Mouse (Mus musculus): ENCODE measurements around the gene Rptor. TPM values are rescaled to one million over a fixed set of nuclear protein-coding genes. Genes with fewer than 3 reads are reported as not detected.

The Rptor gene
- total RNA-seq, 2 experiments from 2014 or later = 30.6 to 34.8 TPM

DNA sequence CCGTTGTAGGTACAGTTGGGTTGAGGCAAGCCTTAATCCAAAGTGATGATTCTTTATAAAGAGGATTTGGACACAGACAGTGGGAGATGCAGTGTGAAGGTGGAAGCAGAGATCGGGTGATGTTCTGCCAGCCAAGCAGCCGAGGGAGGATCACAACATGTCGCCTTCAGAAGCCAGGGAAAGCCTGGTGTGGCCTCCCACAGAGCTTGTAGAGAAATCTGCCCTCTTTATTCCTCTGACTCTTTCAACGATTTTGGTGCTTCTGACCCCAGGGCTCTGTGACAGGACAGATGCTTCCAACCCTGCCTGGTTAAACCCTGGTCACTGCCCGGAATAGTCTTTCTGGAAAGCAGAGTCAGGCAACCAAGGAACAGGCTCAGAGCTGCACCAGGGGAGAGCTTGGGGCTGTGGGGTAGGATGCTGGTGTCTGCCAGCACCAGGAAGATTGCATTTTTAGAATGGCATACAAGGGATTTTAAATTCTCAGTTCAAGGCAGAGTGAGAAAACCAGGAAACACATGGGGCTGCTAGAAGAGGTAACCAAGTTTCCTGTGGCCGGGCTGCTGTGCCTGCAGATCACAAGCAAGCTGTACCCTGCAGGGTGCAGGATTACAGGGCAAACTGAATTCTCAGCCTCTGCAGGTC is 304.4 kb downstream of the Rptor start:
- no peak for DNase-seq

DNA sequence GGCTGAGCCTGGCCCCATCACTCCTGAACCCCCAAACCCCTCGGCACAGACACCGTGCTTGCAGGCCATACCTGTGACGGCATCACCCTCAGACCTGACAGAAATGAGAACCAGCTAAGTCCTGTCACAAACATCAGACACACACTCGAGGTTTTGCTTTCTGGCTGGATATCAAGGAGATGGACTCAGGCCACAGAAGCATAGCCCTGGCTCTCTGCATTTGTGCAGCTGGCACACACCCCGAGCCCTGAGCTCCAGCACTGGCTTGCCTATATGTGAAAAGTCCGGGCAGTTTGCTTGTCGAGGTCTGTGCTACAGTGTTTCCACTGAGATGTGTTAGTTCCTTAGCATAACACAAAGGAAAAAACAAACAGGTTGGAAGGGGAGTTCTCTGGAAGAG is 305.0 kb downstream of the Rptor start:
- no peak for DNase-seq

DNA sequence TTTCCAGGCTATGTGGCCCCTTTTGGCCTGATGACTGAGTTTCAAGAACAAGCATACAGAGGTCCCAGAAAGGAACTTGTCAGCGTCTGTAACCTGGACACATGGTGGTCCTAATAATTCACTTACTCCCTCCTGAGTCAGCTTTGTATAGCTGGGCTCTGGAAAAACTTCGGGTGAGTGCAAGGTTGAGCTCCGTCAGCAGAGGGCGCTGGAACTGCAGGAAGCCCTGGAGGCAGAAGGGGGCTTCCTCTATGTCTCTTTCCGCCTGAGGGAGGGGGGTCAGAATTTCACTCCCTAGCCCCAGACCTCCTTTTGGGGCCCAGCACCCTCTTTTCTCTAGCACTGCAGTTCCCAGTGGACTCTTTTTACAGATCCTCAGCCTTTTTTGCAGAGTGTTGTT is 306.7 kb downstream of the Rptor start:
- DNase-seq = peak; percentile 79

DNA sequence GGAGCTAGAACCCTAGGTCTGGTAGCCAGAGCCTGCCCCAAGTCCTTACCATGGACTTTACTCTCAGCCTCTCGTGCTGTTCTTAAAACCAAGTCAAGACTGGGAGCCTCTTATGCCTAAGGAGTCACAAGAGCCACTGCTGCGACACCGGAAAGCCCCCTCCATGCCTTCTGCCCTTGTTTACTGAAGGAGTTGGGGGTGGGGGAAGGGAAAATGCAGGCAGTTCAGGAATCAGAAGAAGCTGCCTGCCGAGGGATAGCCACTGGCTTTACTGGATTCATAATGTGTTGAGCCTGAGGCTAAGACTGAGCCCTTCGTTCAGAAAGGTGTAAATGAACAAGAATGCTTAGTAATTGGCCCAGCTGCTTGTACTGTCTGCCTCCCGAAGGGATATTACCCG is 310.1 kb downstream of the Rptor start:
- no peak for DNase-seq

DNA sequence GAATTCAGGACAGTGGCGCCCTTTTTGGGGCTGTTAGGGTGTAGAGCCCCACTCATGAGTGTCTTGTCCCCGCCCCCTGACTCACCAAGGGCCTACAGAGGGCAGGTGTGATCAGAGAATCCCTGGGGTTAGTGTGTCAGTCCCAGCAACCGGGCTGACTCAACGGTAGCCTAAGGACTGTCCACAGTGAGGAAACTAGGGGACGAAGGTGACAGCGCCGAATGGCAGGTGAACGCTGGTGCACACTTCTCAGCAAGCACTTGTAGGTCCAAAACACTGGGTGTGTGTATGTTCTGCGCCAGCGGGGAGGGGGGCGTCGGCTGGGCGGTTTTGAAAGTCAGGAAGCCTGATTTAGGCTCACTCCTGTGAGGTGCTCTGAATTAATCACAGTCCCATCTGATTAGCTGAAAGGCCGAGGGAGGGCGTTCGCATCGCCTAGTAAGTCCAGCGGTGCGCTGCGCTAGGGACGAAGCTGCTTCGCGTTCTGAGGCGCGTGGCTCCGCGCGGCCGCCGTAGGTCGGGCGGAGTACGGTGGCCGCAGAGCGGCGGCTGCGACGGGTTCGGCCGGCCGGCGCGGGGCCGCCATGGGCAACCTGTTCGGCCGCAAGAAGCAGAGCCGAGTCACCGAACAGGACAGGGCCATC is 310.7 kb downstream of the Rptor start, which contains the start of gene Chmp6:
Chmp6 (plus strand) TSS at position 151 of the 644 bp plus-strand sequence.
- DNase-seq = peak; percentile 93

DNA sequence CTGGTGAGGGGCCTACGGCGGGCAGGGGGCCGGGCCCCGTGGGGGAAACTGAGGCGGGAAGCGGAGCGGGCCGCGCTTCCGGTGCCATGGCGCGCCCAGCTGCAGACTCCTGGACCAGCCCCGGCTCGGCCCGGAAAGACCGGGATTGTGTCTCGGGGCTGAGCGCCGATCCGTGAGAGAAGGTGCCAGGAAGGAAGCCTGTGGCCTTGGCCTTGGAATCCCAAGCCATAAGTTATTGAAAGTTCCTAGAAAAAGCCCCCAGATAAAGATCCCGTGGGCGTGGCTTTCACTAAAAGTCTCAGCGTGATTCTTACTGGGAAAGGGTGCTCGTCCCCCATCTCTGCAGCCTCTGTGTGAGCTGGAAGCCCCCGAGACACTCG is 311.2 kb downstream of the Rptor start:
- DNase-seq = no peak

DNA sequence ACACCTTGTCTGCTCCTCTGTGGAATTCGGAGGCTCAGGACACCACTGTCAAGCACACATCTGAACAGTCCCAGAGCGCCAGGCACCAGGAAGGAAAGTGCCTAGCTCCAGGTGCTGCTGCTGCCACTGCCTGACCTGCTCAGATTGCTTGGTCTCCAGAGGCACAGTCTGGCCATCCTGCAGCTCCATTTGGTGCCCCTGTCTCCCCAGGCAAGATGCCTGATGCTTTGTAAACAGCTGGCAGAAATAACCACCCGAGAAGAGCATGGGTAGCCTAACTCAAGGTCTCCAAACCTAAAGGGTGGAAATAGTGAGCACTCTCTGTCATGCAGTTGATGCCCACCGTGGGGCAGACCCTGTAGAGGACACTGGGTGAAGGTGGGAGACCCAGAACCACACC is 311.7 kb downstream of the Rptor start:
- DNase-seq = no peak

DNA sequence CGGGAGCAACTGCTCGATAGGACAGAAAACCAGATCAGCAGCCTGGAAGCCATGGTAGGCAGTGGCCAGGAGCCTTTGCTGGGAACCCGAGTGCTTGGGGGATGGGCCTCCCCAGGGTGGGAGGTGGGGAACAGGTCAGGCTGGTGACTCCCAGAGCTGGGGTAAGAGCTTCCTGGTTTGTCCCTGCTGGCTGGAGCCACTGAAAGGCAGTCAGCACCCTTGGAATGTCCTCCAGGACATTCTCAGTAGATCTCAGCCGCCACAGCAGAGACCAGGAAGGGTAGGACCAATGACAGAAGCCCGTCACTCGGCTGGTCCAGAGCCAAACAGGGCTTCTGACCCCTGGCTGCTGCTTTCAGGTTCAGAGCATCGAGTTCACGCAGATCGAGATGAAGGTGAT is 313.0 kb downstream of the Rptor start:
- DNase-seq = no peak

DNA sequence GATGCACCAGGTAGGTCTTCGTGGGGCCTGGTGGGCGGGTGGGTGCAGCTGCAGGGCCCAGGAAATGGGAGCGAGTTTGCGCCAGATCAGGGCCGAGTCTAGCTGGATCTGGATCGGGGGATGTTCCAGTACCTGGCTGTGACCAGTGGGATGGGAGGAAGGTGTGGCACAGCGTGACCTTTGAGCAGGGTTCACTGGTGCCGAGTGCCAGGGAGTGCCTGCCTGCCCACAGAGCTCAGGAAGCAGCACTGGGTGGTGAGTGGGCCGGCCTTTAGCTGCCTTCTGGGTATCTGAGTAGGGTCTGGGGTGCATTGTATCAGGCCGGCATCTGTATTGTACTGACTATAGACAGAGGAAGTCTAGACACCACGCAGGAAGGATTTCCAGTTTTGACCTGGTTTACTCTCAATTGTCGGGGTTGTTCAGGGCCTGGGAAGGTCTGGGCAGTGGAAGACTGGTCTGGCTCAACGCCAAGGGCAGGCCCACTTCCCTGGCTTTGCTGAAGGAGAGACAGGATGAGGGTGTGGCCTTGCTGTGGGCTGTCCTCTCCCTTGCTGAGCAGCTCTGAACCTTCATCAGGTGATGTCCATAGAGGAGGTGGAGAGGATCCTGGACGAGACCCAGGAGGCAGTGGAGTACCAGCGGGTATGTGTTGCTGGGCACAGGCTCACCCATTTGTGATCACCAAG is 313.5 kb downstream of the Rptor start:
- peak; percentile 53 for DNase-seq

DNA sequence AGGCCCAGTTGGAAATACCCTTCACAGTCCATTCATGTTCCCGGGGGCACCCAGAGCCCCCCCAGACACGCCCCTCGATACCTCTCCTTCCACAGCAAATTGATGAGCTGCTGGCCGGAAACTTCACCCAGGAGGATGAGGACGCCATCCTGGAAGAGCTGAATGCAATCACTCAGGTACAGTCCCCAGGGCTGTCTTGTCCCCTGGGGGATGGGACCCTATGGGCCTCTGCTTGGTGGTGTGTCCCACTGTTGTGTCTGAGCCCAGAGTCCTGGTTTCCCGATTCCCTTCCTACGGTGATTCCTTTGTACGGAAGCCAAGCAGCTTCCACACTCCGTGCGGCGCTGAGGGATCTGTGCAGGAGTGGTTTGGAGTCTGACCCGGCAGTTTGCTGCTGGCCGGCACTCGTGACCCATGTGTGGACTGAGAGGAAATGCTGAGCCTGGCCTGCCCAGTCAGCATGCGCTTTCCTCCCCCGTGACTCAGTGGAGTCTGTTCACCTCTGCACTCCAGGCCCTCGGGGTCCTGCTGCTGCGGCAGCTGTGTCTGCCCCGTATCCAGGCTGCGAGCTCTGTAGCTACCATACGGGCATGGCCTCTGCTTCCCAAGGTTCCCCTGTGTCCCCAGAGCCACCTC is 314.2 kb downstream of the Rptor start:
- no peak for DNase-seq

DNA sequence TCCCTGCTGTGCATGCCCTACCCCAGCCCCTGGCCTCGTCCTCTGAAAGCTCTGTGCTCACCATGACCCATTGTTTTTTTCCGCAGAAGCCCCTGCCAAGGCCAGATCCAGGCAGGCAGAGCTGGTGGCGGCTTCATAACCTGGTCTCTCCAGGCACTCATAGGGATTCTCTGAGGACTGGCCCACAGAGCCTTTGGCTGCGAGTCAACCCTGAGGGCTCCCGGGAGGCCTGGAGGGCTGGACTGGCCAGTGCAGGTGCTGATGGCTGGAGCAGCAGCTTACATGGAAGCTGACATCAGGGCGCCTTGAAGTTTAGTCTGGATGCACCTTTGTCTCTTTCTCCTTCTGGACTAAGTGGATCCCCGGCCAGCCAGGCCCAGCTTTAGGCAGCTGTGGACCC is 315.8 kb downstream of the Rptor start:
- DNase-seq = no peak

DNA sequence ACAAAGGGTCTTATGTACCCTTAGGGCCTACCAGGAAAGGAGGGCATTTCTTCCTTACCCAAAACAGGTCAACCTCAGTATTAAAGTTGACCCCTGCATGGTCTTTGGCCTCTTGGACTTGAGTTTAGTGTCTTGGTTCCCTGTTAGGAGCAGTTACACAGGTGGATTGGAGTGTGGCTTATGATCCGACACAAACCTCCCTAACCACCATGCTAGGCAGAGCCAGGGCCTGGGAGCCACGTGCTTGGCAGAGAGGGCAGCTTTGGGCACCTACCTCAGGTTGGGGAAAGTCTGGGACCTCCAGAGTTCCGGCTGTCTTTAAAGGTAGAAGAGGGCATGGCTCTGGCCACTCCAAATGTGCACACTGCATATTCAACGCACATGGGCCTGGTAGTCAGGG is 316.7 kb downstream of the Rptor start:
- no peak for DNase-seq

DNA sequence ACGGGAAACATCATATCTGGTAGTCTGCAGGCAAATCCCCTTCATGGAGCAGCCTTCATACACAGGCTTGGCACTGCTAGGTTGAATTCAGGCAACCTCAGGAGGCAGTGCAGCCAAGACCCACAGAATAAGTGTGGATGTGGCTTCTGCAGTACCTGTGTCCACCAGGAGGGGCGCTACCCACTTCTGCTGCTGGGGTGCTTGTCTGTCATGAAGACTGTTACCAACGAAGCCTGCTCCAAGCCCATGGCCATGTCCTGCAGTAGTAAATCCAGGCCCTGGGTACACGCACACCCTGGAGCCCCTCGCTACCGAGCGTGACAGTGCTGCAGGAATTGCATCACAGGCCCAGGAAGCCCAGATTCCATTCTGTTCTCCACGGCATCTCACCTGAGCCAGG is 317.2 kb downstream of the Rptor start:
- peak; percentile 83 for DNase-seq

DNA sequence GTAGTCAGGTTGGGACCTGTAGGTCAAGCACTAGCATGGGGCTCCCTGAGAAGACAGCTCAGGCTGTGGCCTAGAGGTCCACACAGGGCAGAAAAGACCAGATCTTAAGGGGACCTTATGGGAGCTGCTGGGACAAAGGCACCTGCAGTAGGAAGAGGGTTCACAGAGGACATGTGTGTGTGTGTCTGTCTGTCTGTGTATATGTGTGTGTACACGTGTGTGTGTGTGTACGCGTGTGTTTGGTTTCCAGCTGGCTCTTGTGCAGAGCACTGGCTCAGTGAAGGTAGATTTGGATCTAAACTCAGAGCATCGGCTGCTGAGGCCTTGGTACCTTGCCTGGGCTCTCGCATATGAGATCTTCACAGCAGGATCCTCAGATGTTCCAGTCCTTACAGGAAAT is 318.0 kb downstream of the Rptor start:
- no peak for DNase-seq

DNA sequence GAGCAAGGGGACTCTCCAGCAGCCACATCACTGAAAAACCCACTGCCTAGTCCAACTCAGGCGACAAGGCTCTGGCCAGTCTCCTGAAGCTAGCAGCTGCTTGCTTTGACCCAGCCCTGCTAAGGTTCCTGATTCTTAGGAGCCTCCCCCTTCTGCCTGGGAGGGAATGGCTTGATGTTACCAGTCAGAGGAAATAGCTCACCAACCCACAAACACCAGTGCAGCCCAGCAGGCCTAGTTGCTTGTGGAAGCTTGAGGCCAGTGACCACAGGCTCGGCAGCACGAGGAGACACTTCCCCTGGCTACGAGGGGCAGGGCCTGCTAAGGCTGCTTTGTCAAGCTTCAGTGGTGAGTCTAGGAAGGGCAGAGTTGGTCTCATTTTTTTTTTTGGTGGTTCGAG is 322.5 kb downstream of the Rptor start:
- DNase-seq = no peak

DNA sequence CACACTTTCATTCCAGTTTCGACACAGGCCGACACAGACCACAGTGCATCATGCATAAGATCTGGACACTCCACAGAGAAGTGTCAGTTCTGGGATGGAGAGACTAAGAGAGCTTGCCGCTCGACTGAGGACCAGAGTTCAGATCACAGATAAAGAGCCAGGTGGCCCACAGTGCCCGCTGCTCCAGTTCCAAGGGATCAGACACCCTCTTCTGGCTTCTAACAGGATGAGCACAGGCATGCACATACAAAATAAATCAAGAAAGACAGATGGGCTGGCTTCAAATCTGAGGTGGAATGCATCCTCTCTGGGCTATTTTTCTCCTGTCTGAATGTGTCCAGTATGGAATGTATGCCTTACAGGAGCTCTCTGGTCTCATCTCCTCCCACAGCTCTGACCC is 324.1 kb downstream of the Rptor start:
- no peak for DNase-seq

DNA sequence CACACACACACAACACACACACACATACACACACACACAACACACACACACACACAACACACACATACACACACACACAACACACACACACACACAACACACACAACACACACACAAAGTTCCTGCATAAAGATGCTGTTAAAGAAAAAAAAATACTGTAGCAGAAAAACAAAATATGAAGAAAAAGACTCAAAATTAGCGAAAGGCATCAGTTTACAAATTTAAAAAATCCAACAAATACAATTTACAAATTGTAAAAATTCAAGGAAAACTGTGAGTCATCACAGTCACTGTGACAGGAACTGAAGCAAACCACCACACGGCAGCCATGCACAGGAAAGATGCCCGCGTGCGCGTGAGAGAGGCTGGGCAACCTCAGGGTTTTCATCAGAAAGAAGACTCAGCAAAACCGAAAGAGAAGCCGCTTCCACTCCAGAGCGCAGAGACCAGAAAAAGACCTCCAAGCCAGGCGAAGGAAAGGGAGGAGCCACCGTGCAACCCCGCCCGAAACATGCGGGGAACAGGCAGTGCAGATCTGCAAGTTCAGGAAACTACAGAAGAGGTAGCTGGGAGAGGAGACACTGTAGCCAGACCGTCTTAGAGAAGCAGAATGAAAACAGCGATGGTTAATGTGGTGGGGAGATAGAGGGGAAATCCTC is 325.4 kb downstream of the Rptor start:
- DNase-seq = no peak

DNA sequence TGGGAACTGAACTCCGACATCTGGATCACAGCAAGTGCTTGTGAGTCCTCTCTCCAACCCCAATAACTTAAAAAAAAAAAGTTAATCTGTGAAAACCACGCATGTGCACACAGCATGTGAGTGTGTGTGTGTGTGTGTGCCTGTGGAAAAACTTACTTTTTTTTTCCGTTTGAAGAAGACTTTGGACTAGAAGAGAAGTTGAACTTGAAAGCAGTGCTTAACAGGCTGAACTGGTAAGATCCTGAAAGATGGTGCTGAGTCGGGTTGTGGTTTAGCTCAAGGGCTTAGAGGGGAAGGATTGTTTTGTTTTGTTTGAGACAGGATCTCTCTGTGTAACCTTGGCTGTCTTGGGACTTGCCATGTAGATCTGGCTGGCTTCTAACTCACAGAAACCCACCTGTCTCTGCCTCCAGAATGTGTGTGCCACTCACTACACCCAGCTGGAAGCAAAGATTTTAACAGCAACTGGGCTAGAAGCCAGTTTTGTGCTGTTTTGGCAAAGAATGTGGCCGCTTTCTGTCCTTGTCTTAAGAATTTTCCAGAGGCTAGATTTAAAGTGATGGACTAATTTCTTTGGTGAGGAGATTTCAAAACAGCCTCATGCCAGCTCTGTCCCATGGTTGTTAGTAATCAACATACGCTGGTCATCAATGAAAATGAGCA is 327.0 kb downstream of the Rptor start:
- DNase-seq = no peak

DNA sequence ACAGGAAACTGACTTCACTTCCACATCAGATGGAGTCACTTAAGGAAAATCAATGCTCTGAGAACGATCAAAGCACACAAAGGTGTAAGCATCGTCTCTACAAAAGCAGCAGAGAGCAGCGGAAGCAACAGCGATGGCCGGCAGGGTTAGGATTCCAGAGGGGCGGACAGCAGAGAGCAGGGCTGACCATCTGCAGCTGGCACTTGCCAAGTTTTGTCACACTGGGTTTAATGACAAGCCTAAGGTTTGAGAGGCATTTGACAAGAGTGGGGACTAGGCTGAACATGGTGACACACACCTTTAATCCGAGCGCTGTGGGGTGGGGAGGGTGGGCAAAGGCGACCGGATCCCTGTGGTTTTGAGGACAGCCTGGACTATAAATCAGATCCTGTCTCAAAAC is 329.1 kb downstream of the Rptor start:
- DNase-seq = no peak

DNA sequence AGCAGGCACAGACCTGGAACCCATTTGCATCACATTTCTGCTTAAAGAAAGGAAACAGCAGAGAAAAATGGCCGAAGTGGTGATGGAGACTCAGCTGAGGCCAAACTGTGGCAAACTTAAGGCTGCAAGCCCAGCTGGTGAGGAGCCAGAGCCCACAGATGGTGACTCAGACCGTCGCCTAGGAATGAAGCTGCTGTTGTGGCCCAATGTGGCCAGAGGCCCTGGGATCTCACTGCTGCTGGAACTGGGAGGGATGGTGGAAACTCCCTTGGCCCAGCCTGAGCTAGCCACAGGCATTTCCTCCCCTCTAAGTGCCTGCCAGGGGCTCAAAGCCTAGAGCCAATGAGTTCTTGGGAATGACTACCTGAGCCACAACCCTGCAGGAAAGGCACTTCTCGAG is 330.4 kb downstream of the Rptor start:
- peak; percentile 53 for DNase-seq

DNA sequence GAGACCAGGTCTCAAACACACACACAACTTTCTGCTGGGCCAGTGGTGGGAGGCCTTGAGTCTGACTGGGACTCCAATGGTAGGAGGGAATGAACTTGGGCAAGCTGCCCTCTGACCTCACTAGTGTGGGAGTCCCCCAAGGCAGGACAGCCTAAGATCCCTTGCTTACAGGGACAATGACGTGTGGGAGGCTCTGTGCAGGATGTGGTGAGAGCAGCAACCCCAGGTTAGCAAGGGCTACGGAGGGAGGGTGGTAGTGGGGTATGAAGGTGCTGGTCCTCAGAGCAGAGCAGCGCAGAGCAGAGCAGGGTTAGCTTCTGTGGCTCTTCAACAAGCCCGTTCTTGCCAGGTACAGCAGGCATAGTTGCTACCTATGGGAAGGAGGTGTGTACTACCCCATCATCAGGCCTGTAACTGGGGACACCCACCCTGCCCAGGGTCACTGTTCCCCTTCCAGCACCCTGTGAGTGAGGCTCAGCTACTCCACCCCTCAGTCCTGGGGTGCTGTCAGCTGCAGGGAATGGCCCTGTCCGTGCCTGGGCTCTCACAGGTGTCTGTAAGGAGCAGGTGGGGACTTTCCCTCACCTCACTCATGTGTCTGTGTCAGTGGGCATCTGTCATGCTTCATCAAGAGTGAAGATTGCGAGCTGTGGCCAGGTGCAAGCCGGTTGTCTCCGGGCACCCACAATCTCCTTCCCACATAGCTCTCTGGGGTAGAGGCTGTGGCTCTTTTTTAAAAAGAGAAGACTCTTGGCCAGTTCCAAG is 331.3 kb downstream of the Rptor start:
- no peak for DNase-seq

Measured in gastrocnemius, postnatal 10 days (tissue).